Mouse (Mus musculus) midbrain, postnatal 0 days (tissue): Measurements from ENCODE around the gene Tmem11. TPM values are rescaled to one million over a fixed set of nuclear protein-coding genes. Genes with fewer than 3 reads are reported as not detected.

Experiments used
- ATAC-seq: fragments of 200-750 bp; cut with Nextera tagmentation; 2 replicates; pipeline ENCODE4 v1.8.0; 2017; ENCODE audit warnings: moderate number of reproducible peaks, mild to moderate bottlenecking, moderate TSS enrichment, moderate library complexity; ENCODE audit not compliant: low FRiP score
- DNase-seq: peaks from one replicate; pipeline ENCODE4 v3.0.0-alpha.2; 2015; ENCODE audit warnings: low spot score
- H3K27ac ChIP-seq: fragments of 300-500 bp; sonication (generic); 2 replicates; pipeline ENCODE4 v1.5.1; 2014; ENCODE audit warnings: low read depth, mild to moderate bottlenecking, low read length, mixed read lengths
- H3K27me3 ChIP-seq: fragments of 300-500 bp; sonication (generic); 2 replicates; pipeline ENCODE4 v1.6.1; 2014; ENCODE audit warnings: low read length, control low read depth, mixed read lengths; ENCODE audit not compliant: insufficient read depth
- H3K36me3 ChIP-seq: fragments of 300-500 bp; sonication (generic); 2 replicates; pipeline ENCODE4 v1.6.1; 2014; ENCODE audit warnings: low read length, control low read depth, mixed read lengths; ENCODE audit not compliant: insufficient read depth
- H3K4me1 ChIP-seq: fragments of 300-500 bp; sonication (generic); 2 replicates; pipeline ENCODE4 v1.6.1; 2014; ENCODE audit warnings: mild to moderate bottlenecking, control low read depth, antibody characterized with exemption, low read length, mixed read lengths; ENCODE audit not compliant: insufficient read depth
- H3K4me2 ChIP-seq: fragments of 300-500 bp; sonication (generic); 2 replicates; pipeline ENCODE4 v1.6.1; 2014; ENCODE audit warnings: low read depth, mild to moderate bottlenecking, low read length, mixed read lengths; ENCODE audit not compliant: poor library complexity, severe bottlenecking
- H3K4me3 ChIP-seq: fragments of 300-500 bp; sonication (generic); 2 replicates; pipeline ENCODE4 v1.5.1; 2014; ENCODE audit warnings: low read depth, mild to moderate bottlenecking, low read length, moderate library complexity
- H3K9ac ChIP-seq: fragments of 300-500 bp; sonication (generic); replicated peaks from 2 replicates; pipeline ENCODE4 v1.6.1; 2014; ENCODE audit warnings: mild to moderate bottlenecking, low read length, moderate library complexity, mixed read lengths; ENCODE audit not compliant: poor library complexity, severe bottlenecking
- H3K9me3 ChIP-seq: fragments of 300-500 bp; sonication (generic); 2 replicates; pipeline ENCODE4 v1.6.1; 2016; ENCODE audit warnings: low read length, control low read depth
- CTCF ChIP-seq: IDR thresholded peaks from 2 replicates; pipeline ENCODE4 v1.5.1; 2016; ENCODE audit warnings: antibody characterized with exemption, mild to moderate bottlenecking
- WGBS: fragments of 180-500 bp; shearing (Covaris S2); extraction: QIAGEN DNeasy Blood & Tissue Kit; methylation state at CpG from one replicate; pipeline ENCODE4 v1.1.7; 2014; 5-methylcytosine and 5-hydroxymethylcytosine counted together
- polyA plus RNA-seq: library from polyadenylated mRNA; unstranded; fragments of >200 nt; fragmentation: Nextera tagmentation; extraction: Ambion mirVana; gene quantifications from 2 replicates; pipeline ENCODE4 v1.2.1, GENCODE M21; 2015
- total RNA-seq: library from RNA; depleted of rRNA; stranded (reverse); fragments of >200 nt; gene quantifications from 2 replicates; pipeline ENCODE4 v1.2.3, GENCODE M21; 2014

Tmem11 gene
- total and polyA plus RNA-seq, 2 experiments from 2014 or later, result 52.0 to 53.4 TPM

DNA sequence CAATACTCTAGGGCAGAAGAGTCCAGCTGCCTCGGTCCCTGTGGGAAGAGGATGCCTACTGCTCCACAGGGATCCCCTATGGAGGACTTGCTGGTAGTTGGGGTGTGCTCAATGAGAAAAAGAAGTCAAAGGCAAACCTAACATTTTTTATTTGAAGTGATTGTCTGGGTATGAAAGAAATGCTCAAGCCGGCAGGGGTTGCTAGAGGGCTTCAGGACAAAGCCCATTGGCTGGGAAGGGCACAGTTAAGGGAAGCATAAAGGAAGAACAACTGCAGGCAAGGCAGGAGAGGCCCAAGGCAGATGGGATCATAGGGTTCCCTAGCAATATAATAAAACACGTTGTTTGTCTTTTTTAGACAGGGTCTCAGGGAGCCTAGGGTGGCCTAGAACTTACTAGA is 29.0 kb upstream of the Tmem11 start:
- H3K27ac ChIP-seq, result no peak overlapping the region
- DNase-seq, result no peak
- no peak for ATAC-seq
- H3K4me1 ChIP-seq, result peaks cover 16% of the 10 kb centered on the region; the same call in 1 of the 2 replicates
- H3K9me3 ChIP-seq, result no peaks in the 10 kb centered on the region
- 65% methylated on average over 3 of the region's 3 CpGs for WGBS
- no peak for TF ChIP-seq CTCF
- peaks cover 30% of the 10 kb centered on the region for H3K36me3 ChIP-seq
- H3K9ac ChIP-seq, result no peak overlapping the region
- H3K4me3 ChIP-seq, result no peak overlapping the region
- no peak overlapping the region for H3K4me2 ChIP-seq
- no peaks in the 10 kb centered on the region for H3K27me3 ChIP-seq

GRCm38 (mm10) chr11:60906449-60906848 is 27.4 kb upstream of the Tmem11 start:
- Histone ChIP-seq H3K36me3 (peaks cover 30% of the 10 kb centered on the region), H3K4me2 (no peak overlapping the region), H3K4me1 (0 out of 2 replicates have a peak, but pooled peaks cover 3% of the 10 kb centered on the region), H3K27me3 (no peaks in the 10 kb centered on the region), H3K9ac (no peak overlapping the region), H3K9me3 (no peaks in the 10 kb centered on the region), H3K4me3 (no peak overlapping the region), H3K27ac (no peak overlapping the region)
- TF ChIP-seq CTCF, result no peak
- 97% methylated on average over 4 of the region's 4 CpGs for WGBS
- ATAC-seq (no peak), DNase-seq (no peak)

GRCm38 (mm10) chr11:60905407-60906120 is 26.5 kb upstream of the Tmem11 start:
- Histone ChIP-seq H3K27me3 (no peaks in the 10 kb centered on the region), H3K9ac (no peak overlapping the region), H3K36me3 (peaks cover 30% of the 10 kb centered on the region), H3K4me2 (no peak overlapping the region), H3K27ac (no peak overlapping the region), H3K9me3 (no peaks in the 10 kb centered on the region), H3K4me1 (no peaks in the 10 kb centered on the region), H3K4me3 (no peak overlapping the region)
- ATAC-seq, result no peak
- TF ChIP-seq CTCF, result no peak
- WGBS, result 93% methylated on average over 10 of the region's 10 CpGs
- no peak for DNase-seq

DNA sequence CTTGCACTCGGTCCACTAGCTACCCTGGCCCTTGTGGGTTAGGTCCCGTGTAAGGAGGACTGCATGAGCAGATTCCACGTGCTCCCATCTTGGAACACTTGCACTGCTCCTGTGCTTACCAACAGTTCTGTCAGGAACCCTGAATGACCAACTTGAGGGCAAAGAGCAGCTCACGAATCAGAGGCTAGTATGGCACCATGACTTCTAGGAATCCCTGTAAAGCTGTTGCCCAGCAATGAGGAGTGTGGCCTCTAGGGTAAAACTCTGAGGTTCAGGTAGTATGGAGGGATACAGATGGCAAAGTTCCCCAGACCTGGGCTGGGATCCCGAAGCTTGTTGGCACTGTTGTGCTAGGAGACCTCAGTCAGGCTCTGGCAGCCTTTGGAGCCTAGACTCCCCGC is 24.6 kb upstream of the Tmem11 start:
- no peak overlapping the region for H3K4me2 ChIP-seq
- WGBS, result 90% methylated on average over 6 of the region's 6 CpGs

DNA sequence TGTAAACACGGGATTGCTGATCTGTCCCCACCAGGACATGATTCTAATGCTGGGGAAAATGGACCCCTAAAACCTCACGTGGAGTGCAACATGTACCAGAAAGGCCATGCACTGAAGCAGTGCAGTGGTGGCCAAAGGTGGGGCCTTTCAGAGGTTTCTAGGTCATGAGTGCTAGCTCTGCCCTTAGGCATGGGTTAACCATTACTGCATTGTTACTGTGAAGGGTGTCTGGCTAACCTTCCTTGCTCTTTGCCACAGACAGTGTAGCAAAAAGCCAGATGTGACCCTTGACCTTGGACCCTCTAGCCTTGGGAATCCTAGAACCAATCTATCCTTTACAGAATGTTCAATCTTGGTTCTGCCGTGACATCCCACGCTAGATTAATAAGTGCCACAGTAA is 23.4 kb upstream of the Tmem11 start:
- ATAC-seq (no peak), DNase-seq (no peak)
- no peak for TF ChIP-seq CTCF
- H3K36me3 ChIP-seq, result peaks cover 30% of the 10 kb centered on the region
- H3K4me1 ChIP-seq, result no peaks in the 10 kb centered on the region
- 89% methylated on average over 4 of the region's 4 CpGs for WGBS
- no peaks in the 10 kb centered on the region for H3K27me3 ChIP-seq
- no peak overlapping the region for H3K4me2 ChIP-seq
- no peak overlapping the region for H3K9ac ChIP-seq
- no peak overlapping the region for H3K27ac ChIP-seq
- no peak overlapping the region for H3K4me3 ChIP-seq
- no peaks in the 10 kb centered on the region for H3K9me3 ChIP-seq

More for the DNA sequence above, 24.6 kb upstream of the Tmem11 start:
- Histone ChIP-seq H3K4me1 (no peaks in the 10 kb centered on the region), H3K9me3 (no peaks in the 10 kb centered on the region), H3K27me3 (no peaks in the 10 kb centered on the region), H3K27ac (no peak overlapping the region), H3K9ac (no peak overlapping the region), H3K4me3 (no peak overlapping the region), H3K36me3 (peaks cover 30% of the 10 kb centered on the region)
- ATAC-seq, result no peak
- TF ChIP-seq CTCF, result no peak
- no peak for DNase-seq

DNA sequence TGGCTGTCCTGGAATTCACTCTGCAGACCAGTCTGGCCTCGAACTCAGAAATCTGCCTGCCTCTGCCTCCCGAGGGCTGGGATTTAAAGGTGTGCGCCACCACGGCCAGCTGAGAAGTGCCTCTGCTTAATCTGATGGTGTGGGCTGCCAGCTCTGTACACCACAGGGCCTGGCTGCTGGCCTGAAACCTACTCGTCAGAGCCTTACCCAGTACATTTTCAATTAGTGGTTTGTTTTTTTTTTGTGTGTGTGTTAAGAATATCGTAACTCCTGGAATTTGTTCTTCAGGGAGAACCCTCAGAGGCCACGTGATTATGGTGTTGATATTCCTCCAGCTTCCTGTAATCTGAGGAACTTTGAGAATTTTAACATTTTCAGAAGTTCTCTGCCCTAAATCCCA is 22.9 kb upstream of the Tmem11 start:
- 84% methylated on average over 7 of the region's 7 CpGs for WGBS
- H3K4me1 ChIP-seq, result no peaks in the 10 kb centered on the region
- DNase-seq (no peak), ATAC-seq (no peak)
- no peaks in the 10 kb centered on the region for H3K27me3 ChIP-seq
- H3K9ac ChIP-seq, result no peak overlapping the region
- TF ChIP-seq CTCF, result no peak
- peaks cover 30% of the 10 kb centered on the region for H3K36me3 ChIP-seq
- H3K27ac ChIP-seq, result no peak overlapping the region
- no peak overlapping the region for H3K4me3 ChIP-seq
- no peaks in the 10 kb centered on the region for H3K9me3 ChIP-seq
- no peak overlapping the region for H3K4me2 ChIP-seq
